Mouse (Mus musculus): ENCODE results near the gene Cldn5.

GRCm38 (mm10) chr16:18812385-18812910 lies 35.8 kb downstream of the Cldn5 start:
- no peak for TF ChIP-seq POLR2A (IDR thresholded peaks at IDR 0.05; ENCODE audit: insufficient read length, low read depth)
- TF ChIP-seq MAX (IDR thresholded peaks at IDR 0.05; ENCODE audit: low read depth): no peak
- no peak for TF ChIP-seq E2F4 (IDR thresholded peaks at IDR 0.05; ENCODE audit: insufficient read depth)
- no peak for TF ChIP-seq CEBPB (IDR thresholded peaks at IDR 0.05; ENCODE audit: insufficient read depth, poor library complexity, severe bottlenecking)
- TF ChIP-seq TCF3 (IDR thresholded peaks at IDR 0.05; ENCODE audit: insufficient read length, low read depth): no peak
- TF ChIP-seq MYOD1 (IDR thresholded peaks at IDR 0.05; ENCODE audit: control insufficient read depth in 1 of 3, insufficient read length in 2 of 3, low read depth in 2 of 3): no peak
- no peak for TF ChIP-seq POLR2AphosphoS2 (IDR thresholded peaks at IDR 0.05; ENCODE audit: insufficient read length, low read depth)
- no peak for TF ChIP-seq USF1 (IDR thresholded peaks at IDR 0.05; ENCODE audit: low read depth)
- no peak for TF ChIP-seq TCF12 (IDR thresholded peaks at IDR 0.05; ENCODE audit: insufficient read depth, poor library complexity, severe bottlenecking)
- no peak for TF ChIP-seq MYOG (IDR thresholded peaks at IDR 0.05; ENCODE audit: control insufficient read depth in 1 of 3, insufficient read depth in 1 of 3, insufficient read length in 2 of 3, low read depth in 2 of 3)
